Mouse (Mus musculus) bone marrow macrophage, adult 2 months (primary cell): ENCODE measurements around the gene Gpatch8.

Experiments
- CTCF ChIP-seq: IDR thresholded peaks from 2 replicates; pipeline ENCODE4 v1.5.1; 2012; ENCODE audit warnings: low read depth, mild to moderate bottlenecking, low read length, moderate library complexity
- POLR2A ChIP-seq: IDR thresholded peaks from 2 replicates; pipeline ENCODE4 v1.6.1; 2012; ENCODE audit warnings: mild to moderate bottlenecking, low read depth, low read length, borderline replicate concordance

DNA sequence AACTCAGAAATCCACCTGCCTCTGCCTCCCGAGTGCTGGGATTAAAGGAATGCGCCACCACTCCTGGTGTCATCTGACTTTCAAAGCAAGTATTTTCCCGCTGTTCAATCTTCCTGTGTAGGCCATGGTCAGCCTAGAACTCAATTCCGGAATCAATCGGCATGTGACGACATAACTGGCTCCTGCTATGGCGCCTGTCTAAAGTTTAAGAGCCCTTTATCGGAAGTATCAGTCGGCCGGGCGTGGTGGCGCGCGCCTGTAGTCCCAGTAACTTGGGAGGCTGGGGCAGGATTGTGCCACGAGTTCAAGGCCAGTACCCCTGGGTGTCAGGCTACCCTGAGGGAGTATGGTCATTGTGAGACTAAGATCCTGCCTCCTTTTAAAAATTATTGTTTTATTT, 11.5 kb upstream of the Gpatch8 start:
- no peak for TF ChIP-seq CTCF
- no peak for TF ChIP-seq POLR2A
